Mouse (Mus musculus) kidney, adult 18-20 months (tissue): ENCODE measurements around the gene Samd8.

Experiments
- DNase-seq: peaks from one replicate; pipeline ENCODE4 v3.0.0; 2021

The Samd8 gene

GRCm38 (mm10) chr14:21831830-21832403 is 81.6 kb downstream of the Samd8 start:
- DNase-seq, result peak; percentile 24

- no peak for DNase-seq
These were observed 88.1 kb downstream of the Samd8 start for GRCm38 (mm10) chr14:21838336-21839017.

GRCm38 (mm10) chr14:21841819-21842592 is 91.7 kb downstream of the Samd8 start:
- DNase-seq, result no peak

GRCm38 (mm10) chr14:21843263-21843662 is 92.9 kb downstream of the Samd8 start:
- DNase-seq, result no peak

- no peak for DNase-seq
These were observed 96.6 kb downstream of the Samd8 start for GRCm38 (mm10) chr14:21846827-21847380.

GRCm38 (mm10) chr14:21847381-21848165 is 97.2 kb downstream of the Samd8 start:
- peak; percentile 52 for DNase-seq
